Mouse (Mus musculus) heart, embryonic 14.5 days (tissue): Measurements from ENCODE around the gene Dact3. TPM values are rescaled to one million over a fixed set of nuclear protein-coding genes. Genes with fewer than 3 reads are reported as not detected.

ENCODE experiments used
- ATAC-seq: fragments of 200-750 bp; cut with Nextera tagmentation; 2 replicates; pipeline ENCODE4 v1.8.0; 2017; ENCODE audit warnings: low read depth, moderate TSS enrichment; ENCODE audit not compliant: insufficient number of reproducible peaks, insufficient read depth, low FRiP score
- H3K27ac ChIP-seq, 2 experiments: fragments of 200-500 bp in 1 of 2; fragments of 300-500 bp in 1 of 2; sonication (generic) in 1 of 2; replicated peaks in 1 of 2; 2 replicates each; pipeline ENCODE4 v1.5.1; 2012 to 2014; ENCODE audit warnings: low read depth in 2 of 2, low read length in 2 of 2, control low read depth in 1 of 2, mild to moderate bottlenecking in 1 of 2, mixed read lengths in 1 of 2; ENCODE audit not compliant: control insufficient read depth in 1 of 2, insufficient read depth in 1 of 2
- H3K27me3 ChIP-seq: fragments of 300-500 bp; sonication (generic); 2 replicates; pipeline ENCODE4 v1.6.1; 2014; ENCODE audit warnings: mild to moderate bottlenecking, low read length, control low read depth; ENCODE audit not compliant: control insufficient read depth, insufficient read depth
- H3K36me3 ChIP-seq: fragments of 300-500 bp; sonication (generic); 2 replicates; pipeline ENCODE4 v1.6.1; 2014; ENCODE audit warnings: mild to moderate bottlenecking, control low read depth, low read length, mixed read lengths; ENCODE audit not compliant: control insufficient read depth, insufficient read depth
- H3K4me1 ChIP-seq, 2 experiments: fragments of 200-500 bp in 1 of 2; fragments of 300-500 bp in 1 of 2; sonication (generic) in 1 of 2; 2 replicates each; pipeline ENCODE4 v1.6.1; 2012 to 2014; ENCODE audit warnings: low read length in 2 of 2, control low read depth in 1 of 2, mixed read lengths in 1 of 2; ENCODE audit not compliant: control insufficient read depth in 2 of 2, insufficient read depth in 2 of 2
- H3K4me2 ChIP-seq: fragments of 300-500 bp; sonication (generic); 2 replicates; pipeline ENCODE4 v1.6.1; 2014; ENCODE audit warnings: mild to moderate bottlenecking, low read length
- H3K4me3 ChIP-seq, 2 experiments: fragments of 200-500 bp in 1 of 2; fragments of 300-500 bp in 1 of 2; sonication (generic) in 1 of 2; 2 replicates each; pipeline ENCODE4 v1.5.1; 2012 to 2014; ENCODE audit warnings: low read length in 2 of 2, mild to moderate bottlenecking in 2 of 2, control low read depth in 1 of 2, low read depth in 1 of 2, moderate library complexity in 1 of 2; ENCODE audit not compliant: control insufficient read depth in 1 of 2, insufficient read depth in 1 of 2
- H3K9ac ChIP-seq: fragments of 300-500 bp; sonication (generic); 2 replicates; pipeline ENCODE4 v1.6.1; 2014; ENCODE audit warnings: mild to moderate bottlenecking, low read length
- H3K9me3 ChIP-seq: fragments of 300-500 bp; sonication (generic); 2 replicates; pipeline ENCODE4 v1.6.1; 2016; ENCODE audit warnings: low read length, control low read depth; ENCODE audit not compliant: control insufficient read depth
- WGBS: fragments of 180-500 bp; shearing (Covaris S2); extraction: QIAGEN DNeasy Blood & Tissue Kit; methylation state at CpG from one replicate; pipeline ENCODE4 v1.1.7; 2014; 5-methylcytosine and 5-hydroxymethylcytosine counted together
- polyA plus RNA-seq: library from polyadenylated mRNA; unstranded; fragments of >200 nt; fragmentation: Nextera tagmentation; extraction: Ambion mirVana; gene quantifications from 2 replicates; pipeline ENCODE4 v1.2.1, GENCODE M21; 2014

Dact3 gene
- polyA plus RNA-seq, 1 experiment from 2014 or later, result 13.8 TPM

GRCm38 (mm10) chr7:16858336-16858735 lies 16.8 kb upstream of the Dact3 start:
- H3K9ac ChIP-seq, result no peak overlapping the region
- H3K27me3 ChIP-seq, result no peaks in the 10 kb centered on the region
- H3K27ac ChIP-seq, result no peak overlapping the region
- H3K4me1 ChIP-seq, result no peaks in the 10 kb centered on the region
- WGBS, result 31% methylated on average over 17 of the region's 17 CpGs
- H3K36me3 ChIP-seq, result peaks cover 91% of the 10 kb centered on the region
- ATAC-seq, result no peak
- H3K4me3 ChIP-seq, result no peak overlapping the region
- no peak overlapping the region for H3K4me2 ChIP-seq
- no peaks in the 10 kb centered on the region for H3K9me3 ChIP-seq

- Histone ChIP-seq H3K36me3 (peaks cover 91% of the 10 kb centered on the region), H3K4me2 (no peak overlapping the region), H3K4me3 (no peak overlapping the region), H3K4me1 (no peaks in the 10 kb centered on the region), H3K9ac (no peak overlapping the region), H3K9me3 (no peaks in the 10 kb centered on the region), H3K27me3 (no peaks in the 10 kb centered on the region), H3K27ac (no peak overlapping the region)
- 30% methylated on average over 5 of the region's 5 CpGs for WGBS
- ATAC-seq, result no peak
Observed at GRCm38 (mm10) chr7:16859902-16860651, 15.0 kb upstream of the Dact3 start.

- Histone ChIP-seq H3K36me3 (peaks cover 74% of the 10 kb centered on the region), H3K9ac (no peak overlapping the region), H3K4me2 (no peak overlapping the region), H3K27ac (no peak overlapping the region), H3K4me3 (no peak overlapping the region), H3K27me3 (no peaks in the 10 kb centered on the region), H3K4me1 (no peaks in the 10 kb centered on the region), H3K9me3 (no peaks in the 10 kb centered on the region)
- WGBS, result 82% methylated on average over 3 of the region's 3 CpGs
- ATAC-seq, result no peak
Observed at GRCm38 (mm10) chr7:16867488-16867887, 7.6 kb upstream of the Dact3 start.

GRCm38 (mm10) chr7:16869497-16869896 lies 5.6 kb upstream of the Dact3 start:
- Histone ChIP-seq H3K9me3 (no peaks in the 10 kb centered on the region), H3K36me3 (peaks cover 56% of the 10 kb centered on the region), H3K9ac (no peak overlapping the region), H3K4me2 (no peak overlapping the region), H3K27me3 (no peaks in the 10 kb centered on the region), H3K4me1 (peaks cover 0 to 3% of the 10 kb centered on the region in 2 experiments; a peak in 1 of 4 replicates), H3K4me3 (peak overlapping the region in 1 of 2 experiments; percentile 8; a peak in 1 of 4 replicates), H3K27ac (no peak overlapping the region)
- peak; percentile 61 for ATAC-seq
- 45% methylated on average over 16 of the region's 16 CpGs for WGBS

GRCm38 (mm10) chr7:16871600-16871999 lies 3.5 kb upstream of the Dact3 start:
- 73% methylated on average over 10 of the region's 10 CpGs for WGBS

GRCm38 (mm10) chr7:16872478-16872877 lies 2.6 kb upstream of the Dact3 start:
- Histone ChIP-seq H3K4me2 (no peak overlapping the region), H3K27me3 (no peaks in the 10 kb centered on the region), H3K27ac (no peak overlapping the region), H3K36me3 (peaks cover 37% of the 10 kb centered on the region), H3K9me3 (no peaks in the 10 kb centered on the region), H3K4me3 (no peak overlapping the region), H3K4me1 (peaks cover 6 to 10% of the 10 kb centered on the region in 2 experiments; a peak in 3 of 4 replicates), H3K9ac (no peak overlapping the region)
- no peak for ATAC-seq
- WGBS, result 87% methylated on average over 9 of the region's 9 CpGs

More at GRCm38 (mm10) chr7:16871600-16871999, 3.5 kb upstream of the Dact3 start:
- no peak overlapping the region for H3K4me2 ChIP-seq
- no peak overlapping the region for H3K27ac ChIP-seq
- H3K9ac ChIP-seq, result no peak overlapping the region
- no peaks in the 10 kb centered on the region for H3K27me3 ChIP-seq
- no peak overlapping the region for H3K4me3 ChIP-seq
- H3K4me1 ChIP-seq, result peaks cover 2 to 3% of the 10 kb centered on the region in 2 experiments; a peak in 2 of 4 replicates
- ATAC-seq, result no peak
- peaks cover 38% of the 10 kb centered on the region for H3K36me3 ChIP-seq
- H3K9me3 ChIP-seq, result no peaks in the 10 kb centered on the region

- no peak overlapping the region for H3K27ac ChIP-seq
- H3K9me3 ChIP-seq, result no peaks in the 10 kb centered on the region
- H3K4me2 ChIP-seq, result no peak overlapping the region
- no peaks in the 10 kb centered on the region for H3K27me3 ChIP-seq
- 96% methylated on average over 4 of the region's 4 CpGs for WGBS
- H3K4me3 ChIP-seq, result no peak overlapping the region
- no peak overlapping the region for H3K9ac ChIP-seq
- peaks cover 6 to 13% of the 10 kb centered on the region in 2 experiments; a peak in 3 of 4 replicates for H3K4me1 ChIP-seq
- no peak for ATAC-seq
- peaks cover 34% of the 10 kb centered on the region for H3K36me3 ChIP-seq
Observed at GRCm38 (mm10) chr7:16873392-16873791, 1.7 kb upstream of the Dact3 start.
